Mouse (Mus musculus) thymus, postnatal 25 days (tissue): ENCODE results near the gene Olfr967.
"Not testable (repeated sequence)": the region's sequence is repeated elsewhere in the genome, so short reads cannot be mapped to it uniquely, and the experiment has no call there.

Experiments used
- DNase-seq: peaks from one replicate; pipeline ENCODE4 v3.0.0; 2022

Olfr967 gene

GRCm38 (mm10) chr9:39745949-39746348, at the start of gene Olfr967:
Gene Olfr967 (plus strand): TSS chr9:39746249.
- DNase-seq: no peak

- not testable (repeated sequence) for DNase-seq
Observed at GRCm38 (mm10) chr9:39701123-39701522, 44.9 kb upstream of the Olfr967 start.

- no peak for DNase-seq
Observed at GRCm38 (mm10) chr9:39707017-39707416, 39.0 kb upstream of the Olfr967 start, which contains the start of gene Olfr149. Gene Olfr149 (minus strand): TSS chr9:39707117.

GRCm38 (mm10) chr9:39708958-39709357, 37.1 kb upstream of the Olfr967 start:
- no peak for DNase-seq

- no peak for DNase-seq
Observed at GRCm38 (mm10) chr9:39711053-39711452, 35.0 kb upstream of the Olfr967 start, which contains the start of gene Olfr965. Gene Olfr965 (plus strand): TSS chr9:39711353.

GRCm38 (mm10) chr9:39730678-39731077, 15.4 kb upstream of the Olfr967 start, which contains the start of gene Olfr150:
Gene Olfr150 (plus strand): TSS chr9:39730978.
- DNase-seq: no peak

- no peak for DNase-seq
Observed at GRCm38 (mm10) chr9:39740741-39741140, 5.3 kb upstream of the Olfr967 start.

- no peak for DNase-seq
Observed at GRCm38 (mm10) chr9:39746428-39746827, 379 bp downstream of the Olfr967 start.

GRCm38 (mm10) chr9:39783153-39783552, 37.1 kb downstream of the Olfr967 start, which contains the start of gene Olfr968:
Gene Olfr968 (minus strand): TSS chr9:39783253.
- DNase-seq: no peak

GRCm38 (mm10) chr9:39790558-39790957, 44.5 kb downstream of the Olfr967 start, which contains the start of gene Olfr969:
Gene Olfr969 (plus strand): TSS chr9:39790945.
- DNase-seq: no peak
